Mouse (Mus musculus): ENCODE measurements around the gene Shkbp1. TPM values are rescaled to one million over a fixed set of nuclear protein-coding genes. Genes with fewer than 3 reads are reported as not detected.
A peak's percentile ranks its signal among the peaks of the same experiment; 100 is the strongest.

Shkbp1 gene
- total and polyA plus RNA-seq, 3 experiments = 24.2 to 77.0 TPM; not detected in 1

GRCm38 (mm10) chr7:27367976-27368375, 12.2 kb upstream of the Shkbp1 start:
- Histone ChIP-seq H3K4me1 (ENCODE audit: control insufficient read depth in 1 of 2, insufficient read depth in 2 of 2, low read length in 2 of 2) (peaks cover 0 to 16% of the 10 kb centered on the region in 2 experiments; a peak in 3 of 4 replicates), H3K27me3 (ENCODE audit: control insufficient read depth in 1 of 2, insufficient read depth in 2 of 2, low read length in 2 of 2) (no peaks in the 10 kb centered on the region; a peak in 1 of 4 replicates), H3K9me3 (replicated peaks; ENCODE audit: insufficient read depth, low read length) (no peaks in the 10 kb centered on the region), H3K27ac (ENCODE audit: control insufficient read depth, low read depth, low read length) (no peak overlapping the region), H3K79me2 (ENCODE audit: control insufficient read depth, insufficient read depth, low read length, poor library complexity) (no peaks in the 10 kb centered on the region), H3K9ac (ENCODE audit: control insufficient read depth, low read depth, low read length, poor library complexity, severe bottlenecking) (peak overlapping the region; percentile 8), H3K4me3 (ENCODE audit: control insufficient read depth in 1 of 2, insufficient read depth in 1 of 2, low read depth in 2 of 2, low read length in 2 of 2) (peak overlapping the region; percentile 7 to 22), H3K36me3 (ENCODE audit: control insufficient read depth in 1 of 2, insufficient read depth in 2 of 2, low read length in 2 of 2) (no peaks in the 10 kb centered on the region)
- DNase-seq (ENCODE audit: low read depth, low spot score) = peak; percentile 59
- no peak for TF ChIP-seq POLR2AphosphoS5 (IDR thresholded peaks at IDR 0.05; ENCODE audit: borderline replicate concordance, low read depth, low read length)
- peak; percentile 42; the same call in 1 of the 2 replicates for TF ChIP-seq MXI1 (IDR thresholded peaks at IDR 0.05; ENCODE audit: low read depth, low read length)
- TF ChIP-seq BHLHE40 (IDR thresholded peaks at IDR 0.05; ENCODE audit: borderline replicate concordance, low read depth, low read length) = 0 out of 2 replicates have a peak, but pooled peaks have one; percentile 19
- TF ChIP-seq USF1 (IDR thresholded peaks at IDR 0.05; ENCODE audit: low read depth, low read length) = peak; percentile 54
- no peak for TF ChIP-seq NELFE (IDR thresholded peaks at IDR 0.05; ENCODE audit: low read depth, low read length)
- no peak for TF ChIP-seq ZMIZ1 (IDR thresholded peaks at IDR 0.05; ENCODE audit: low read depth, low read length)
- peak; percentile 53 for TF ChIP-seq GATA1 (IDR thresholded peaks at IDR 0.05; ENCODE audit: low read depth, low read length)
- no peak for TF ChIP-seq GABPA (IDR thresholded peaks at IDR 0.05; ENCODE audit: low read depth, low read length)
- TF ChIP-seq EP300 (IDR thresholded peaks at IDR 0.05; ENCODE audit: low read depth in 1 of 2, low read length in 2 of 2) = peak; percentile 28 to 37; a peak in 2 of 4 replicates
- TF ChIP-seq SMC3 (IDR thresholded peaks at IDR 0.05; ENCODE audit: low read depth, low read length) = no peak
- TF ChIP-seq TCF12 (IDR thresholded peaks at IDR 0.05; ENCODE audit: low read depth, low read length) = peak; percentile 61
- TF ChIP-seq ELF1 (IDR thresholded peaks at IDR 0.05; ENCODE audit: low read depth, low read length) = 0 out of 2 replicates have a peak, but pooled peaks have one; percentile 31
- TF ChIP-seq MAX (IDR thresholded peaks at IDR 0.05; ENCODE audit: low read length) = 0 out of 2 replicates have a peak, but pooled peaks have one; percentile 24
- peak; percentile 38; the same call in 1 of the 2 replicates for TF ChIP-seq TAL1 (IDR thresholded peaks at IDR 0.05; ENCODE audit: low read length)

- peak; percentile 53 for DNase-seq (ENCODE audit: low read depth, low spot score)
- Histone ChIP-seq H3K9ac (ENCODE audit: control insufficient read depth, low read depth, low read length, poor library complexity, severe bottlenecking) (no peak overlapping the region), H3K4me1 (ENCODE audit: control insufficient read depth in 1 of 2, insufficient read depth in 2 of 2, low read length in 2 of 2) (peaks cover 0 to 18% of the 10 kb centered on the region in 2 experiments; a peak in 3 of 4 replicates), H3K27ac (ENCODE audit: control insufficient read depth, low read depth, low read length) (no peak overlapping the region), H3K4me3 (ENCODE audit: control insufficient read depth in 1 of 2, insufficient read depth in 1 of 2, low read depth in 2 of 2, low read length in 2 of 2) (no peak overlapping the region; a peak in 1 of 4 replicates), H3K27me3 (ENCODE audit: control insufficient read depth in 1 of 2, insufficient read depth in 2 of 2, low read length in 2 of 2) (no peaks in the 10 kb centered on the region), H3K36me3 (ENCODE audit: control insufficient read depth in 1 of 2, insufficient read depth in 2 of 2, low read length in 2 of 2) (no peaks in the 10 kb centered on the region), H3K79me2 (ENCODE audit: control insufficient read depth, insufficient read depth, low read length, poor library complexity) (no peaks in the 10 kb centered on the region), H3K9me3 (replicated peaks; ENCODE audit: insufficient read depth, low read length) (no peaks in the 10 kb centered on the region)
- TF ChIP-seq MYB (IDR thresholded peaks at IDR 0.05; ENCODE audit: low read depth, low read length) (no peak), USF1 (IDR thresholded peaks at IDR 0.05; ENCODE audit: low read depth, low read length) (no peak), ELF1 (IDR thresholded peaks at IDR 0.05; ENCODE audit: low read depth, low read length) (no peak), BHLHE40 (IDR thresholded peaks at IDR 0.05; ENCODE audit: borderline replicate concordance, low read depth, low read length) (no peak), GATA1 (IDR thresholded peaks at IDR 0.05; ENCODE audit: low read depth, low read length) (no peak), ETS1 (IDR thresholded peaks at IDR 0.05; ENCODE audit: low read depth, low read length) (no peak), MYC (IDR thresholded peaks at IDR 0.05; ENCODE audit: low read depth, low read length) (no peak), CHD2 (IDR thresholded peaks at IDR 0.05; ENCODE audit: low read length) (no peak), ZNF384 (IDR thresholded peaks at IDR 0.05; ENCODE audit: low read depth, low read length) (no peak), TBP (IDR thresholded peaks at IDR 0.05; ENCODE audit: low read depth, low read length) (no peak), NELFE (IDR thresholded peaks at IDR 0.05; ENCODE audit: low read depth, low read length) (no peak), TAL1 (IDR thresholded peaks at IDR 0.05; ENCODE audit: low read length) (no peak), CHD1 (IDR thresholded peaks at IDR 0.05; ENCODE audit: low read depth, low read length) (no peak), GABPA (IDR thresholded peaks at IDR 0.05; ENCODE audit: low read depth, low read length) (no peak), HCFC1 (IDR thresholded peaks at IDR 0.05; ENCODE audit: low read depth, low read length) (no peak), POLR2AphosphoS5 (IDR thresholded peaks at IDR 0.05; ENCODE audit: borderline replicate concordance, low read depth, low read length) (no peak), MEF2A (IDR thresholded peaks at IDR 0.05; ENCODE audit: extremely low read depth, insufficient replicate concordance, low read depth, low read length, poor library complexity, severe bottlenecking) (no peak), SIN3A (IDR thresholded peaks at IDR 0.05; ENCODE audit: low read length) (no peak), KAT2A (conservative IDR thresholded peaks at IDR 0.05; ENCODE audit: low read depth, low read length) (no peak), MXI1 (IDR thresholded peaks at IDR 0.05; ENCODE audit: low read depth, low read length) (no peak)
Observed at GRCm38 (mm10) chr7:27366082-27366844, 10.4 kb upstream of the Shkbp1 start.

All from MEL (cell line).